Mouse (Mus musculus) splenic B cell, adult 2 months (primary cell): ENCODE measurements around the gene Etv4.

ENCODE experiments used
- DNase-seq: peaks from one replicate; pipeline ENCODE4 v3.0.0-alpha.2; 2011; ENCODE audit warnings: low read depth, low spot score
- H3K27me3 ChIP-seq: 2 replicates; pipeline ENCODE4 v1.6.1; 2012; ENCODE audit warnings: mild to moderate bottlenecking, low read length, moderate library complexity, mixed read lengths; ENCODE audit not compliant: control insufficient read depth, poor library complexity, insufficient read depth, severe bottlenecking
- H3K36me3 ChIP-seq: 2 replicates; pipeline ENCODE4 v1.6.1; 2012; ENCODE audit warnings: mild to moderate bottlenecking, low read length, moderate library complexity, mixed read lengths; ENCODE audit not compliant: control insufficient read depth, poor library complexity, insufficient read depth, severe bottlenecking

Etv4 gene

GRCm38 (mm10) chr11:101805113-101805704 is 20.0 kb upstream of the Etv4 start:
- H3K36me3 ChIP-seq: no peaks in the 10 kb centered on the region
- no peak for DNase-seq
- H3K27me3 ChIP-seq: no peaks in the 10 kb centered on the region

- Histone ChIP-seq H3K36me3 (no peaks in the 10 kb centered on the region), H3K27me3 (no peaks in the 10 kb centered on the region)
- DNase-seq: no peak
Measured at GRCm38 (mm10) chr11:101801386-101801785, 16.2 kb upstream of the Etv4 start.

- Histone ChIP-seq H3K36me3 (no peaks in the 10 kb centered on the region), H3K27me3 (no peaks in the 10 kb centered on the region)
- DNase-seq: no peak
Measured at GRCm38 (mm10) chr11:101798083-101798482, 12.9 kb upstream of the Etv4 start.

- no peak for DNase-seq
- no peaks in the 10 kb centered on the region for H3K36me3 ChIP-seq
- no peaks in the 10 kb centered on the region for H3K27me3 ChIP-seq
Measured at GRCm38 (mm10) chr11:101797355-101797754, 12.2 kb upstream of the Etv4 start.

GRCm38 (mm10) chr11:101790811-101791526 is 5.8 kb upstream of the Etv4 start:
- Histone ChIP-seq H3K27me3 (no peaks in the 10 kb centered on the region), H3K36me3 (no peaks in the 10 kb centered on the region)
- DNase-seq: no peak

- Histone ChIP-seq H3K36me3 (no peaks in the 10 kb centered on the region), H3K27me3 (no peaks in the 10 kb centered on the region)
Measured at GRCm38 (mm10) chr11:101787432-101787831, 2.3 kb upstream of the Etv4 start.

GRCm38 (mm10) chr11:101786651-101787050 is 1.5 kb upstream of the Etv4 start:
- no peaks in the 10 kb centered on the region for H3K27me3 ChIP-seq
- DNase-seq: no peak
- no peaks in the 10 kb centered on the region for H3K36me3 ChIP-seq

More at GRCm38 (mm10) chr11:101787432-101787831, 2.3 kb upstream of the Etv4 start:
- DNase-seq: no peak

GRCm38 (mm10) chr11:101785852-101786205 is 658 bp upstream of the Etv4 start:
- H3K27me3 ChIP-seq: no peaks in the 10 kb centered on the region
- no peaks in the 10 kb centered on the region for H3K36me3 ChIP-seq

GRCm38 (mm10) chr11:101784488-101785142 is 556 bp downstream of the Etv4 start:
- Histone ChIP-seq H3K27me3 (no peaks in the 10 kb centered on the region), H3K36me3 (no peaks in the 10 kb centered on the region)
- no peak for DNase-seq

More at GRCm38 (mm10) chr11:101785852-101786205, 658 bp upstream of the Etv4 start:
- no peak for DNase-seq

- DNase-seq: no peak
- Histone ChIP-seq H3K27me3 (no peaks in the 10 kb centered on the region), H3K36me3 (no peaks in the 10 kb centered on the region)
Measured at GRCm38 (mm10) chr11:101784072-101784471, 1.1 kb downstream of the Etv4 start.

GRCm38 (mm10) chr11:101783584-101783983 is 1.6 kb downstream of the Etv4 start:
- no peaks in the 10 kb centered on the region for H3K36me3 ChIP-seq
- H3K27me3 ChIP-seq: no peaks in the 10 kb centered on the region
- no peak for DNase-seq

- Histone ChIP-seq H3K27me3 (no peaks in the 10 kb centered on the region), H3K36me3 (no peaks in the 10 kb centered on the region)
- no peak for DNase-seq
Measured at GRCm38 (mm10) chr11:101783135-101783534, 2.0 kb downstream of the Etv4 start.

GRCm38 (mm10) chr11:101776846-101777245 is 8.3 kb downstream of the Etv4 start:
- DNase-seq: no peak
- Histone ChIP-seq H3K27me3 (no peaks in the 10 kb centered on the region), H3K36me3 (no peaks in the 10 kb centered on the region)

GRCm38 (mm10) chr11:101772449-101772848 is 12.7 kb downstream of the Etv4 start:
- Histone ChIP-seq H3K27me3 (no peaks in the 10 kb centered on the region), H3K36me3 (no peaks in the 10 kb centered on the region; the same call in 1 of the 2 replicates)
- no peak for DNase-seq

- H3K27me3 ChIP-seq: no peaks in the 10 kb centered on the region
- peaks cover 2% of the 10 kb centered on the region; the same call in 1 of the 2 replicates for H3K36me3 ChIP-seq
- no peak for DNase-seq
Measured at GRCm38 (mm10) chr11:101772027-101772426, 13.1 kb downstream of the Etv4 start.
